Mouse (Mus musculus) thymus, adult 2 months (tissue): ENCODE measurements around the gene P4ha2. TPM values are rescaled to one million over a fixed set of nuclear protein-coding genes. Genes with fewer than 3 reads are reported as not detected.

Source experiments
- DNase-seq: peaks from one replicate; pipeline ENCODE4 v3.0.0; 2021
- H3K27ac ChIP-seq: fragments of 200-500 bp; 2 replicates; pipeline ENCODE4 v1.5.1; 2012; ENCODE audit warnings: low read length, control low read depth; ENCODE audit not compliant: control insufficient read depth, insufficient read depth
- H3K27me3 ChIP-seq: fragments of 200-500 bp; 2 replicates; pipeline ENCODE4 v1.6.1; 2012; ENCODE audit warnings: mild to moderate bottlenecking, low read length, moderate library complexity, mixed read lengths; ENCODE audit not compliant: control insufficient read depth, insufficient read depth
- H3K36me3 ChIP-seq: fragments of 200-500 bp; 2 replicates; pipeline ENCODE4 v1.6.1; 2012; ENCODE audit warnings: mild to moderate bottlenecking, low read length, moderate library complexity; ENCODE audit not compliant: control insufficient read depth, insufficient read depth
- H3K4me1 ChIP-seq: fragments of 200-500 bp; replicated peaks from 2 replicates; pipeline ENCODE4 v1.6.1; 2012; ENCODE audit warnings: low read length; ENCODE audit not compliant: control insufficient read depth, insufficient read depth
- H3K4me3 ChIP-seq: fragments of 200-500 bp; 2 replicates; pipeline ENCODE4 v1.5.1; 2012; ENCODE audit warnings: mild to moderate bottlenecking, low read length, control low read depth, moderate library complexity; ENCODE audit not compliant: control insufficient read depth, insufficient read depth
- CTCF ChIP-seq: fragments of 200-500 bp; IDR thresholded peaks from 2 replicates; pipeline ENCODE4 v1.5.1; 2012; ENCODE audit warnings: mild to moderate bottlenecking, control low read depth, low read length, moderate library complexity, borderline replicate concordance; ENCODE audit not compliant: control insufficient read depth, poor library complexity, insufficient read depth; ENCODE audit errors: extremely low read depth
- POLR2A ChIP-seq: fragments of 200-500 bp; IDR thresholded peaks from 2 replicates; pipeline ENCODE4 v1.6.1; 2012; ENCODE audit warnings: mild to moderate bottlenecking, low read length, control low read depth, moderate library complexity; ENCODE audit not compliant: control insufficient read depth, poor library complexity, insufficient read depth; ENCODE audit errors: extremely low read depth
- WGBS: fragments of 180-500 bp; shearing (Covaris S2); methylation state at CpG from one replicate; pipeline ENCODE4 v1.1.7; 2018; 5-methylcytosine and 5-hydroxymethylcytosine counted together
- polyA plus RNA-seq: library from polyadenylated mRNA; depleted of rRNA; stranded (reverse); fragments of >200 nt; gene quantifications from 2 replicates; pipeline ENCODE4 v1.2.3, GENCODE M21; 2012

Gene P4ha2
- polyA plus RNA-seq, 1 experiment, result 4.6 TPM

GRCm38 (mm10) chr11:54102706-54103449 is 3.0 kb downstream of the P4ha2 start:
- no peak for DNase-seq
- H3K4me3 ChIP-seq, result no peak overlapping the region
- H3K36me3 ChIP-seq, result no peaks in the 10 kb centered on the region
- WGBS, result 85% methylated on average over 10 of the region's 10 CpGs
- H3K4me1 ChIP-seq, result peaks cover 9% of the 10 kb centered on the region; the same call in 1 of the 2 replicates
- peaks cover 5% of the 10 kb centered on the region; the same call in 1 of the 2 replicates for H3K27me3 ChIP-seq
- no peak overlapping the region for H3K27ac ChIP-seq
- no peak for TF ChIP-seq CTCF

GRCm38 (mm10) chr11:54105011-54105410 is 5.1 kb downstream of the P4ha2 start:
- no peaks in the 10 kb centered on the region for H3K36me3 ChIP-seq
- no peak overlapping the region for H3K27ac ChIP-seq
- no peak for DNase-seq
- peaks cover 9% of the 10 kb centered on the region; the same call in 1 of the 2 replicates for H3K4me1 ChIP-seq
- H3K4me3 ChIP-seq, result no peak overlapping the region
- 6% methylated on average over 6 of the region's 6 CpGs for WGBS
- H3K27me3 ChIP-seq, result peaks cover 3% of the 10 kb centered on the region; the same call in 1 of the 2 replicates
- no peak for TF ChIP-seq CTCF
- TF ChIP-seq POLR2A, result no peak

- whole genome bisulfite sequencing, result 97% methylated on average over 3 of the region's 3 CpGs
- Histone ChIP-seq H3K36me3 (no peaks in the 10 kb centered on the region), H3K27me3 (no peaks in the 10 kb centered on the region; the same call in 1 of the 2 replicates), H3K4me1 (no peaks in the 10 kb centered on the region), H3K27ac (no peak overlapping the region), H3K4me3 (no peak overlapping the region)
- TF ChIP-seq CTCF (no peak), POLR2A (no peak)
- DNase-seq, result no peak
Measured at GRCm38 (mm10) chr11:54106676-54107075, 6.8 kb downstream of the P4ha2 start.

GRCm38 (mm10) chr11:54107239-54107638 is 7.3 kb downstream of the P4ha2 start:
- no peak overlapping the region for H3K4me3 ChIP-seq
- H3K27me3 ChIP-seq, result no peaks in the 10 kb centered on the region
- WGBS, result 96% methylated on average over 7 of the region's 7 CpGs
- H3K27ac ChIP-seq, result no peak overlapping the region
- H3K4me1 ChIP-seq, result no peaks in the 10 kb centered on the region
- no peak for TF ChIP-seq POLR2A
- no peak for TF ChIP-seq CTCF
- no peaks in the 10 kb centered on the region for H3K36me3 ChIP-seq
- DNase-seq, result no peak

GRCm38 (mm10) chr11:54108131-54108530 is 8.2 kb downstream of the P4ha2 start:
- H3K27ac ChIP-seq, result no peak overlapping the region
- H3K4me1 ChIP-seq, result peaks cover 5% of the 10 kb centered on the region
- WGBS, result 75% methylated on average over 3 of the region's 3 CpGs
- TF ChIP-seq POLR2A (no peak), CTCF (no peak)
- H3K36me3 ChIP-seq, result no peaks in the 10 kb centered on the region
- no peak for DNase-seq
- H3K27me3 ChIP-seq, result no peaks in the 10 kb centered on the region
- no peak overlapping the region for H3K4me3 ChIP-seq

GRCm38 (mm10) chr11:54108894-54109293 is 9.0 kb downstream of the P4ha2 start:
- H3K27ac ChIP-seq, result no peak overlapping the region
- no peaks in the 10 kb centered on the region for H3K27me3 ChIP-seq
- no peaks in the 10 kb centered on the region for H3K36me3 ChIP-seq
- no peak for DNase-seq
- TF ChIP-seq CTCF (no peak), POLR2A (no peak)
- H3K4me1 ChIP-seq, result peaks cover 6% of the 10 kb centered on the region
- no peak overlapping the region for H3K4me3 ChIP-seq
- 86% methylated on average over 5 of the region's 5 CpGs for WGBS
